7 mouse cellular contexts compared by ENCODE assay signal in genomic region chr12:34432461-34432860, GRCm38 (mm10).
DNase-seq lines count a peak whose midpoint lies in the region; ATAC-seq lines count a peak whose summit lies in the region.

No protein-coding gene starts in this region.

- H3K9ac ChIP-seq in intestine, embryonic 16.5 days (ENCODE audit: low read depth, low read length), result no peak overlapping the region
- H3K9ac ChIP-seq in neural tube, embryonic 14.5 days (replicated peaks; ENCODE audit: low read depth, low read length), result no peak overlapping the region

- peak; percentile 77; the same call in 1 of the 2 replicates for ATAC-seq in intestine, embryonic 16.5 days
- peak; percentile 83 for ATAC-seq in neural tube, embryonic 14.5 days (ENCODE audit: low read depth)

- H3K9me3 ChIP-seq in intestine, embryonic 16.5 days (ENCODE audit: control insufficient read depth, low read length), result no peaks in the 10 kb centered on the region
- H3K9me3 ChIP-seq in neural tube, embryonic 14.5 days (ENCODE audit: control insufficient read depth, low read length), result no peaks in the 10 kb centered on the region

- no peaks in the 10 kb centered on the region for H3K4me1 ChIP-seq in intestine, embryonic 16.5 days (ENCODE audit: control insufficient read depth, insufficient read depth, low read length)
- H3K4me1 ChIP-seq in neural tube, embryonic 14.5 days (ENCODE audit: control insufficient read depth, insufficient read depth, low read length), result no peaks in the 10 kb centered on the region

- H3K36me3 ChIP-seq in intestine, embryonic 16.5 days (ENCODE audit: control insufficient read depth, insufficient read depth, low read length), result no peaks in the 10 kb centered on the region
- H3K36me3 ChIP-seq in neural tube, embryonic 14.5 days (ENCODE audit: control insufficient read depth, insufficient read depth, low read length), result no peaks in the 10 kb centered on the region

- 33% methylated on average over 5 of the region's 5 CpGs for WGBS in intestine, embryonic 16.5 days
- 62% methylated on average over 5 of the region's 5 CpGs for WGBS in neural tube, embryonic 14.5 days

- H3K4me3 ChIP-seq in intestine, embryonic 16.5 days (ENCODE audit: low read length), result no peak overlapping the region
- no peak overlapping the region for H3K4me3 ChIP-seq in neural tube, embryonic 14.5 days (ENCODE audit: low read depth, low read length)

- H3K4me2 ChIP-seq in intestine, embryonic 16.5 days (ENCODE audit: low read depth, low read length), result no peak overlapping the region
- no peak overlapping the region for H3K4me2 ChIP-seq in neural tube, embryonic 14.5 days (ENCODE audit: low read depth, low read length)

- DNase-seq in left cerebral cortex, adult 18-20 months (ENCODE audit: low spot score in 2 of 2), result peak; percentile 14 to 24
- no peak for DNase-seq in left cerebral cortex, adult 8-10 months (ENCODE audit: low spot score in 2 of 2)
- DNase-seq in NIH3T3 (ENCODE audit: low read depth), result peak; percentile 88
- peak; percentile 80 for DNase-seq in embryo, embryonic 10 days (ENCODE audit: low spot score)
- no peak for DNase-seq in T-cell, adult 2 months (ENCODE audit: low spot score)

- H3K27me3 ChIP-seq in intestine, embryonic 16.5 days (replicated peaks; ENCODE audit: control insufficient read depth, insufficient read depth, low read length), result no peaks in the 10 kb centered on the region
- H3K27me3 ChIP-seq in neural tube, embryonic 14.5 days (ENCODE audit: control insufficient read depth, insufficient read depth, low read length), result no peaks in the 10 kb centered on the region

- no peak overlapping the region for H3K27ac ChIP-seq in intestine, embryonic 16.5 days (ENCODE audit: low read length)
- H3K27ac ChIP-seq in neural tube, embryonic 14.5 days (ENCODE audit: low read depth, low read length), result no peak overlapping the region

Comparison
In these comparisons a context has a peak if more than half of its experiments do, and no peak if none do; other contexts are left out.
1. DNase-seq: peak in left cerebral cortex, adult 18-20 months (2 of 2), NIH3T3 (single experiment) and embryo, embryonic 10 days (single experiment); none in left cerebral cortex, adult 8-10 months (0 of 2) and T-cell, adult 2 months (single experiment).